Mouse (Mus musculus): ENCODE data around the gene Olfr419. TPM values are rescaled to one million over a fixed set of nuclear protein-coding genes. Genes with fewer than 3 reads are reported as not detected.

Olfr419 gene
- polyA plus RNA-seq (2015; fragmentation: Nextera tagmentation; extraction: Ambion mirVana) = not detected in 2 replicates

DNA sequence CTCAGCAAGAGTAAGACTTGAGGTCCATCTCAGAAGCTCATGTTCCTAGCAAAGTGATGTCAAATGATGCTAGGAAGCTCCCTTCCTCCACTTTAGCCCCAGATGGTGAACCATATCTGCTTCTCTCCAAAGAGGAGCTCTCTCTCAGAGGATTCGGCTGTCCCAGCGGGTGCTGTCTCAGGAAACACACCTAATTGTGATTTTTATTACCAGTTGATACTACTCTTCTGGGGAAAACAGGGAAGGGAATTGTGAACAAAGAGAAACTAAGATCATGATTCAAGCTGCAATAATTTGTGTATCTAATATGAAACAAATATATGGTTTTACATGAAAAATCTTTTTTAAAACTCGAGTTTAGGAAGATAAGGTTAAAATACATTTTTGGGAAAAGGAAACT, at the start of gene Olfr419:
TSS of gene Olfr419 (minus strand) at position 101 of the 400 bp plus-strand sequence.
- Histone ChIP-seq H3K27me3 (no peaks in the 10 kb centered on the region), H3K4me3 (no peak within 1 kb of the TSS), H3K4me2 (no peak within 1 kb of the TSS), H3K9me3 (no peaks in the 10 kb centered on the region), H3K36me3 (no peaks in the 10 kb centered on the region), H3K9ac (no peak within 1 kb of the TSS), H3K4me1 (no peaks in the 10 kb centered on the region), H3K27ac (no peak within 1 kb of the TSS)
- ATAC-seq (ENCODE audit: insufficient number of reproducible peaks, insufficient read depth, low FRiP score, low TSS enrichment, low read depth) = no peak
- 78% methylated on average over 3 of the region's 3 CpGs for WGBS

DNA sequence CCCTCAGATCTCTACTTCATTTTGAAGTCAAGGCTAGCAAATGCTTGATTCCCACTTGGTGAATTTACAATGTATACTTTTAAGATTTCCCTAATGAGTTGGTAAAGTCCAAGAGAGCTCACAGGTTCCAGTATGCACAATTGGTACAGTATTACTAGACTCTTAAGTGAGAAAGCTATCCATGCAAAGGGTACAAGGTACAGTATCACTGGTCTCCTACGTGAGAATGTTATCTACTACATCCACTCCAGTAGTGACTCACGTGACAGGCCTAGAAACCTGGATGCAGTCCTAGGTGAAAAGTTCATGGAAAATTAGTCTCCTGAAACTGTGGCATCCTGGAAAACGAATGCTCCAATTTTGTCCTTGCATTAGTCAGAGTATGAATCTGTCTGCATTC, 18.8 kb upstream of the Olfr419 start:
- no peak overlapping the region for H3K4me3 ChIP-seq
- ATAC-seq (ENCODE audit: insufficient number of reproducible peaks, insufficient read depth, low FRiP score, low TSS enrichment, low read depth) = no peak
- no peaks in the 10 kb centered on the region for H3K4me1 ChIP-seq
- H3K27me3 ChIP-seq = no peaks in the 10 kb centered on the region
- WGBS = 81% methylated on average over 3 of the region's 3 CpGs
- no peak overlapping the region for H3K9ac ChIP-seq
- no peak overlapping the region for H3K4me2 ChIP-seq
- no peaks in the 10 kb centered on the region for H3K36me3 ChIP-seq
- H3K9me3 ChIP-seq = no peaks in the 10 kb centered on the region
- no peak overlapping the region for H3K27ac ChIP-seq

DNA sequence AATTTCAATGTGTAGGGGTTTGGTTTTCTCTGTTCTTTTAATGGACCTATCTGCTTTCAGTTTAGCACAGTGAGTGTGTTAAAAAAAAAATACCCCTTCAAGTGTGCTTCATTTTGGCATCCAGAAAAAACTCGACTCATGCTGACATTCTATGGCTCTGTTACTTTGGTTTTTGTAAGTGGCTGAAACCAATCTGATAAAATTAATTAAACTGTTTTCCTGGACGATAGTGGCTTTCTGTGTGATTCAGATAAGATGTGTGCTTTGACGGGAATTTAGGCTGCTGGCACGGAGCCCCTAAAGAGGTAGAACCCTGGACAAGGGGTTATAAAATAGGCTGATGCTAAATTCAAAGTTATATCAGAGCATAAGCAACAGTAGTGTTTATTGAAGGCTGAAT, 17.3 kb upstream of the Olfr419 start:
- ATAC-seq (ENCODE audit: insufficient number of reproducible peaks, insufficient read depth, low FRiP score, low TSS enrichment, low read depth) = no peak
- Histone ChIP-seq H3K36me3 (no peaks in the 10 kb centered on the region), H3K4me2 (no peak overlapping the region), H3K4me1 (no peaks in the 10 kb centered on the region), H3K9ac (no peak overlapping the region), H3K27ac (no peak overlapping the region), H3K27me3 (no peaks in the 10 kb centered on the region), H3K9me3 (no peaks in the 10 kb centered on the region), H3K4me3 (no peak overlapping the region)
- 72% methylated on average over 4 of the region's 4 CpGs for WGBS

DNA sequence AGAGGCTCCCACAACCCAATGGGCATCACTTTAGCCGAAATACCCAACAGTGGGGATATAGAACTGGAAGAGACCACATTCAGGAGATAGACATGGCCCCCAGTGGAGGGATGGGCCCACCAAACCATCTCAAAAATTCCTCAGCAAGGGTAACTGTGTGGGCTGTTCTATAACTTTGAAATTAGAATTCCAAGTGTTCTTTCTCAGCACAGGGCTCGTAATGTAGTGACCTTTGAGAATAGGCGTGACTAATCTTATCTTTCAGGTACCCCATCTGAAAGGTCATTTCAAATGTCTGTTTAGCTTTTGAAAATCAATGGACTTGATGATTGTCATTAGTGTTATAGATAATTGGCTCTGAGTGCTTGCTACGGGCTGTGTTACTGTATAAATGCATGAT, 16.0 kb upstream of the Olfr419 start:
- Histone ChIP-seq H3K27me3 (no peaks in the 10 kb centered on the region), H3K4me1 (no peaks in the 10 kb centered on the region), H3K4me3 (no peak overlapping the region), H3K4me2 (no peak overlapping the region), H3K9me3 (no peaks in the 10 kb centered on the region), H3K27ac (no peak overlapping the region), H3K9ac (no peak overlapping the region), H3K36me3 (no peaks in the 10 kb centered on the region)
- no peak for ATAC-seq (ENCODE audit: insufficient number of reproducible peaks, insufficient read depth, low FRiP score, low TSS enrichment, low read depth)
- 80% methylated on average over 4 of the region's 4 CpGs for WGBS

DNA sequence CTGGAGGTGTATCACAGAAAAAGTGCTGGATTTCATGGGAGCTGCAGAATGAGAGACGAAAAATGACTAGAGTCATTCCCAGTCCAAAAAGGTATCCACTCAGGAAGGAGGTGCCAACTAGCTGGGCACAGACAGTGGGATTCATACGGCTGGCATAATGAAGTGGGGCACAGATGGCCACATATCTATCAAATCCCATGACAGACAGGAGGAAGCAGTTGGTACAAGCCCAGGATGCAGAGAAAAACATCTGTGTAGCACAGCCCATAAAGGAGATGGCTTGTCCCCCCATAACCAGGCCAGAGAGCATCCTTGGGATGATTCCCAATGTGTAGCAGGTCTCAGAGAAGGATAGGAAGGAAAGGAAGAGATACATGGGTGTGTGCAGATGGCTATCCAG, 1.5 kb downstream of the Olfr419 start:
- WGBS = 83% methylated on average over 2 of the region's 2 CpGs
- no peak for ATAC-seq (ENCODE audit: insufficient number of reproducible peaks, insufficient read depth, low FRiP score, low TSS enrichment, low read depth)

DNA sequence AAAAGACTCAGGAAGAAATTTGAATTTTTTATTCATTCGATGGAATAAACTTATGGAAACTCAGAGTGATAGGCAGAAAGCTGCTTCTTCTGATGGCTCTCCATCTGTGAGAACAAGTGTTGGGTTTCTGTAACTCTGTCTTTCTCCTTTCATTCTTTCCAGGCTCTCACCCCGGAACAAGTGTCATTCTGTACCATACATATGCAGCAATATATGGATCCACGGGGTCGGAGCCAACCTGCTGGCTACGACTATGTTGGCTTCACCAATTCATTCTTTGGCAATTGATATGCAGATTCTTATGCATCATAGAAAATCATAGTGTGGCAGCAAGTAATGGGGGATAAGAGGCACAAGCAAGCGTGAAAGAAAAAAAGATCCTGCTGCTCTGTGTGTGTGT, 4.7 kb downstream of the Olfr419 start:
- ATAC-seq (ENCODE audit: insufficient number of reproducible peaks, insufficient read depth, low FRiP score, low TSS enrichment, low read depth) = no peak

More for the DNA sequence above, 1.5 kb downstream of the Olfr419 start:
- Histone ChIP-seq H3K4me3 (no peak overlapping the region), H3K27ac (no peak overlapping the region), H3K9ac (no peak overlapping the region), H3K36me3 (no peaks in the 10 kb centered on the region), H3K4me1 (no peaks in the 10 kb centered on the region), H3K4me2 (no peak overlapping the region), H3K27me3 (no peaks in the 10 kb centered on the region), H3K9me3 (no peaks in the 10 kb centered on the region)

DNA sequence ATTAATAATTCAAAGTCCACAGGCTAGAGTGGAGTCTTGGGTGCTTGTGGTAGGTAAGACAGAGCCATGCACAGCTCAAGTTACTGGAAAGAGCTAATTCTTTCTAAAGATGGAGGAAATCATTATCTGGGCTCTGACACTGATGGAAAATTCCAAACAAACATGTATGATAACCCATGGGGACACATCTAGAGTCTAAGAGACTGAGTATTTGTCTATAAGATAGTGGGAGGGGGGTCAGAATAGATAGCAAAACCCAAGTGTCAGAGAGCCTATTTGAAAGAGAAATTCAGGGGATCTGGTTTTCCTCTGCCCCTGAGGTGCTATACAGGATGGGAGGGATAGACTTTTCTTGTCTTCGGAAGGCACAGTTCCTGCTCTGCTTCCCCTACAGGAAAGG, 5.8 kb downstream of the Olfr419 start:
- no peak overlapping the region for H3K27ac ChIP-seq
- ATAC-seq (ENCODE audit: insufficient number of reproducible peaks, insufficient read depth, low FRiP score, low TSS enrichment, low read depth) = no peak
- no peaks in the 10 kb centered on the region for H3K27me3 ChIP-seq
- H3K4me2 ChIP-seq = no peak overlapping the region
- H3K4me1 ChIP-seq = no peaks in the 10 kb centered on the region
- H3K36me3 ChIP-seq = no peaks in the 10 kb centered on the region
- H3K9ac ChIP-seq = no peak overlapping the region
- no peak overlapping the region for H3K4me3 ChIP-seq
- no peaks in the 10 kb centered on the region for H3K9me3 ChIP-seq
- 85% methylated on average over 1 of the region's 1 CpGs for WGBS

More for the DNA sequence above, 4.7 kb downstream of the Olfr419 start:
- WGBS = 88% methylated on average over 6 of the region's 6 CpGs
- Histone ChIP-seq H3K4me2 (no peak overlapping the region), H3K27me3 (no peaks in the 10 kb centered on the region), H3K9me3 (no peaks in the 10 kb centered on the region), H3K36me3 (no peaks in the 10 kb centered on the region), H3K27ac (no peak overlapping the region), H3K9ac (no peak overlapping the region), H3K4me3 (no peak overlapping the region), H3K4me1 (no peaks in the 10 kb centered on the region)

DNA sequence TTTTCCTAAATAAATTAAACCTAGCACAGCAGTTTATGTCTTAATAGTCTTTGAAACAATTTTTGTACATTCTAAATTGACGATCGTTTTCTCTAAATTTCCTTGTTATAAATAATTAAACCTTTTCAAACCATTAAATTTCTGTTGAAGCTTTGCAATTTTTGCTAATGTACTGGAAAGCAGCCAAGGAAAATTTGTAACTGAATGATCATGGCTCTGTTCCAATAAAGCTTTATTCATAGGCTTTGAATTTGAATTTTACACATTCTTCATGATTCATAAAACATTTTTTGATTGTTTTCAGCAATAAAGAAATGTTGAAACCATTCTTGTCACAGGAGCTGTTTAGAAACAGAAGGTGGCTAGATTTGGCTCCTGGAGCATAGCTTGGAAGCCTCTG, 7.2 kb downstream of the Olfr419 start:
- no peak overlapping the region for H3K9ac ChIP-seq
- no peak overlapping the region for H3K4me3 ChIP-seq
- no peak overlapping the region for H3K4me2 ChIP-seq
- no peaks in the 10 kb centered on the region for H3K9me3 ChIP-seq
- no peak overlapping the region for H3K27ac ChIP-seq
- no peaks in the 10 kb centered on the region for H3K4me1 ChIP-seq
- ATAC-seq (ENCODE audit: insufficient number of reproducible peaks, insufficient read depth, low FRiP score, low TSS enrichment, low read depth) = no peak
- WGBS = 83% methylated on average over 2 of the region's 2 CpGs
- H3K36me3 ChIP-seq = no peaks in the 10 kb centered on the region
- H3K27me3 ChIP-seq = no peaks in the 10 kb centered on the region

DNA sequence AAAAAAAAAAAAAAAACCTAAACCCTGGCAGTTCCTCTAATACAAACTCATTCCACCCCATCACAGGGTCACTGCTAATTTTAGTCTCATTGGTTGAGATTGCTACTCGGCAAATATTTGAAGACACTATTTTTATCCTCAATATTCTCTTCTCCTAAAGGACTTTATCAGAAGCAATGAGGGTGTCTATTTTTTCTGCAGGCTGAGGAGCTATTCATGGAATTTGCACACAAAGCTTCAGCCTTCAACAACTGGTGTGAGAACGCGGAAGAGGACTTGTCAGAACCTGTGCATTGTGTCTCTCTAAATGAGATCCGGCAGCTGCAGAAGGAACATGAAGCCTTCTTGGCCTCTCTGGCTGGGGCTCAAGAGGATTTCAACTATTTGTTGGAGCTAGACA, 11.9 kb downstream of the Olfr419 start:
- no peaks in the 10 kb centered on the region for H3K27me3 ChIP-seq
- WGBS = 85% methylated on average over 4 of the region's 4 CpGs
- ATAC-seq (ENCODE audit: insufficient number of reproducible peaks, insufficient read depth, low FRiP score, low TSS enrichment, low read depth) = no peak

DNA sequence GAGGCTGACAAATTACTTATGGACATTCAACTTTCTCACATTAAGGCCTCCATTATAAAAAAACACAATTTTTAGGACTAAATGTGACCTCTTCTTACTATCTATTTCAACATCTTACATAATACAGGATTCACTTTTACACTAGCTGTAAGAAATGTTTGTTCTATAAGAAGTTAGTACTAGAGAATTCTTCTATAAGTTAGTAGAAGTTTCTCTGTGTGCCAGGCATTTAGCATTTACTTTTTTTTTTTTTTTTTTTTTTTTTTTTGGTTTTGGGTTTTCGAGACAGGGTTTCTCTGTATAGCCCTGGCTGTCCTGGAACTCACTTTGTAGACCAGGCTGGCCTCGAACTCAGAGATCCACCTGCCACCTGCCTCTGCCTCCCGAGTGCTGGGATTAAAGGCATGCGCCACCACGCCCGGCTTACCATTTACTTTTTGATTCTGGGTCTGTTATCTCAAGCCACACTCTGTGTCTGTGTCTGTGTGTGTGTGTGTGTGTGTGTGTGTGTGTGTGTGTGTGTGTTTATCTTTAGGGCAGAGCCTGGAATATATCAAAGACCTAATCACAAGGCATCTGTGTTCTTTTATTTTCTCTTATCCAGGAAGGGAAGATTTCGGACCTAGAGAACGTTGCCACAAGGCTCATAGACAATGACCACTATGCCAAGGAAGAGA, 35.2 kb downstream of the Olfr419 start:
- Histone ChIP-seq H3K36me3 (no peaks in the 10 kb centered on the region), H3K9ac (no peak overlapping the region), H3K27me3 (no peaks in the 10 kb centered on the region), H3K4me2 (no peak overlapping the region), H3K4me3 (no peak overlapping the region), H3K27ac (no peak overlapping the region), H3K4me1 (no peaks in the 10 kb centered on the region), H3K9me3 (no peaks in the 10 kb centered on the region)
- ATAC-seq (ENCODE audit: insufficient number of reproducible peaks, insufficient read depth, low FRiP score, low TSS enrichment, low read depth) = no peak
- WGBS = 81% methylated on average over 8 of the region's 8 CpGs

More for the DNA sequence above, 11.9 kb downstream of the Olfr419 start:
- no peak overlapping the region for H3K27ac ChIP-seq
- H3K4me1 ChIP-seq = no peaks in the 10 kb centered on the region
- no peak overlapping the region for H3K9ac ChIP-seq
- no peak overlapping the region for H3K4me3 ChIP-seq
- H3K4me2 ChIP-seq = no peak overlapping the region
- H3K36me3 ChIP-seq = no peaks in the 10 kb centered on the region
- no peaks in the 10 kb centered on the region for H3K9me3 ChIP-seq

DNA sequence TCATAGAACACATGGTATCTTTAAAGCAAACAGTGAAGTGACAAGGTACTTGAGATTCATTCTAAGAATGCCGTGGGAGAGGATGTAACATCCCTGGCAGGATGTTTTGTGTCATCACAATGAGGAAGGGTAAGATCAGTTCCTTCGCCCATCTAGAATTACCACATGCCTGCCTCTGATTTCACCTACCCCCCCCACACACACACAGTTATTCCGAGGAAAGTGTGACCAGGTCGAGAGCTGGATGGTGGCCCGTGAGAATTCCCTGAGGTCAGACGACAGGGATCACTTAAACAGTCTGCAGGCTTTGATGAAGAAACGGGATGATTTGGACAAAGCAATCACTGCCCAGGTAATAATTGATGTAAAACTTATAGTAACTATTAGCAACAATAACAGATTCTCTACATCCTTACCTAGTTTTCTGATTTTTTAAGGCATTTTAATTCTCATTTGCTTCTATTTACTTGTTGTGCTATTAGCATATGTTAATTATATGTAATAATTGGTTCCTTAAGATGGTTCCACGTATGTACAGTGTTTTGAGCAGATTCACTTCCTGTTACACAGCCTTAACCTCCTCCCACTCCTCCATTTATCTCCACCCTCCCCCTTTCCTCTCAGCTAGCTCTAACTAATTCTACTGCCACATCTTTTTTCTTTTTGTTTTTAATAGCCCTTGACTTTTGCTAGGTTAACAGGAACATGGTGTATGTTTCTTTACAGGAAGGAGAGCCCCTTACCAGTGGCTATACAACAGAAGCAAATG, 36.4 kb downstream of the Olfr419 start:
- Histone ChIP-seq H3K4me2 (no peak overlapping the region), H3K4me1 (no peaks in the 10 kb centered on the region), H3K36me3 (no peaks in the 10 kb centered on the region), H3K27ac (no peak overlapping the region), H3K4me3 (no peak overlapping the region), H3K27me3 (no peaks in the 10 kb centered on the region), H3K9me3 (no peaks in the 10 kb centered on the region), H3K9ac (no peak overlapping the region)
- no peak for ATAC-seq (ENCODE audit: insufficient number of reproducible peaks, insufficient read depth, low FRiP score, low TSS enrichment, low read depth)
- 56% methylated on average over 8 of the region's 8 CpGs for WGBS

DNA sequence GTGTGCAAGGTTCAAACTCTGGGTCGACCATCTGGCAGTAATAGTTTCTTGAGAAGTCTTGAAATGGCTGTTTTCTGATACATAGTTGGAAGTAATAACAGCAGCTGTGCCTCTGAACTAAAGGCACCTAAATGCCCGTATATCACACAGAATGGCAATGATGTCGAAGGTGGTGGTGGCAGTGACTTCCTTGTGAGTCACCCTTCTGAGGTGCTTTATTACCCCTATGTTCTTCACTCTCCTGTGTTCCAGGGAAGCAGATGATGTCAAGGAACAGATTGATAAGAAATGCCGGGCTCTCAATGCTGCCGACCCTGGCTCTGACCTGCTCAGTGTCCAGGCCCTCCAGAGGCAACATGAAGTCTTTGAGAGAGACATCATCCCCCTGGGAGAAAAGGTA, 39.6 kb downstream of the Olfr419 start:
- Histone ChIP-seq H3K36me3 (no peaks in the 10 kb centered on the region), H3K27ac (no peak overlapping the region), H3K9me3 (no peaks in the 10 kb centered on the region)

More for the DNA sequence above, 39.6 kb downstream of the Olfr419 start:
- no peak for ATAC-seq (ENCODE audit: insufficient number of reproducible peaks, insufficient read depth, low FRiP score, low TSS enrichment, low read depth)
- H3K9ac ChIP-seq = no peak overlapping the region
- 85% methylated on average over 5 of the region's 5 CpGs for WGBS
- no peaks in the 10 kb centered on the region for H3K4me1 ChIP-seq
- no peak overlapping the region for H3K4me2 ChIP-seq
- no peak overlapping the region for H3K4me3 ChIP-seq
- H3K27me3 ChIP-seq = no peaks in the 10 kb centered on the region

All from embryonic facial prominence, embryonic 13.5 days (tissue).